Mouse (Mus musculus): ENCODE measurements around the gene Chl1. TPM values are rescaled to one million over a fixed set of nuclear protein-coding genes. Genes with fewer than 3 reads are reported as not detected.

The Chl1 gene
- polyA plus RNA-seq, 1 experiment from 2014 or later: 0.86 TPM

- Histone ChIP-seq H3K9me3 (replicated peaks) (no peaks in the 10 kb centered on the region), H3K4me2 (no peak overlapping the region), H3K27ac (no peak overlapping the region), H3K4me3 (replicated peaks) (no peak overlapping the region), H3K27me3 (no peaks in the 10 kb centered on the region), H3K9ac (no peak overlapping the region), H3K4me1 (no peaks in the 10 kb centered on the region), H3K36me3 (no peaks in the 10 kb centered on the region)
- ATAC-seq (replicated peaks; ENCODE audit: low FRiP score): no peak
- 62% methylated on average over 4 of the region's 4 CpGs for WGBS
Observed at GRCm38 (mm10) chr6:103753891-103754290, 243.5 kb downstream of the Chl1 start.

- 83% methylated on average over 3 of the region's 3 CpGs for WGBS
- Histone ChIP-seq H3K4me3 (replicated peaks) (no peak overlapping the region), H3K27ac (no peak overlapping the region), H3K9ac (no peak overlapping the region), H3K4me2 (no peak overlapping the region), H3K4me1 (no peaks in the 10 kb centered on the region), H3K27me3 (no peaks in the 10 kb centered on the region), H3K36me3 (no peaks in the 10 kb centered on the region), H3K9me3 (replicated peaks) (no peaks in the 10 kb centered on the region)
- ATAC-seq (replicated peaks; ENCODE audit: low FRiP score): no peak
Observed at GRCm38 (mm10) chr6:103766830-103767229, 256.4 kb downstream of the Chl1 start.

- H3K27me3 ChIP-seq: no peaks in the 10 kb centered on the region
- no peak overlapping the region for H3K4me2 ChIP-seq
- WGBS: 91% methylated on average over 5 of the region's 5 CpGs
- H3K36me3 ChIP-seq: no peaks in the 10 kb centered on the region
- no peak overlapping the region for H3K27ac ChIP-seq
- no peaks in the 10 kb centered on the region for H3K4me1 ChIP-seq
- no peaks in the 10 kb centered on the region for H3K9me3 ChIP-seq (replicated peaks)
- H3K4me3 ChIP-seq (replicated peaks): no peak overlapping the region
- no peak for ATAC-seq (replicated peaks; ENCODE audit: low FRiP score)
- H3K9ac ChIP-seq: no peak overlapping the region
Observed at GRCm38 (mm10) chr6:103781058-103781457, 270.7 kb downstream of the Chl1 start.

- Histone ChIP-seq H3K4me2 (no peak overlapping the region), H3K4me1 (no peaks in the 10 kb centered on the region), H3K9ac (no peak overlapping the region), H3K27ac (no peak overlapping the region), H3K4me3 (replicated peaks) (no peak overlapping the region), H3K9me3 (replicated peaks) (no peaks in the 10 kb centered on the region), H3K27me3 (no peaks in the 10 kb centered on the region), H3K36me3 (no peaks in the 10 kb centered on the region)
- 50% methylated on average over 2 of the region's 2 CpGs for WGBS
- no peak for ATAC-seq (replicated peaks; ENCODE audit: low FRiP score)
Observed at GRCm38 (mm10) chr6:103791077-103791632, 280.8 kb downstream of the Chl1 start.

GRCm38 (mm10) chr6:103795241-103795640 is 284.9 kb downstream of the Chl1 start:
- Histone ChIP-seq H3K9me3 (replicated peaks) (no peaks in the 10 kb centered on the region), H3K4me2 (no peak overlapping the region), H3K27ac (no peak overlapping the region), H3K36me3 (no peaks in the 10 kb centered on the region), H3K27me3 (no peaks in the 10 kb centered on the region), H3K4me1 (no peaks in the 10 kb centered on the region), H3K4me3 (replicated peaks) (no peak overlapping the region), H3K9ac (no peak overlapping the region)
- 79% methylated on average over 1 of the region's 1 CpGs for WGBS
- no peak for ATAC-seq (replicated peaks; ENCODE audit: low FRiP score)

Measured in kidney, embryonic 15.5 days (tissue).